Mouse (Mus musculus) intestine, embryonic 16.5 days (tissue): ENCODE data around the gene Trim72. TPM values are rescaled to one million over a fixed set of nuclear protein-coding genes. Genes with fewer than 3 reads are reported as not detected.
"Not testable (repeated sequence)": the region's sequence is repeated elsewhere in the genome, so short reads cannot be mapped to it uniquely, and the experiment has no call there.

ENCODE experiments used
- ATAC-seq: fragments of 200-750 bp; cut with Nextera tagmentation; 2 replicates; pipeline ENCODE4 v1.8.0; 2017; ENCODE audit warnings: moderate TSS enrichment, moderate library complexity
- H3K27ac ChIP-seq: fragments of 300-500 bp; sonication (generic); 2 replicates; pipeline ENCODE4 v1.5.1; 2014; ENCODE audit warnings: mild to moderate bottlenecking, low read length
- H3K27me3 ChIP-seq: fragments of 300-500 bp; sonication (generic); replicated peaks from 2 replicates; pipeline ENCODE4 v1.6.1; 2014; ENCODE audit warnings: low read length, control low read depth, mixed read lengths; ENCODE audit not compliant: control insufficient read depth, insufficient read depth
- H3K36me3 ChIP-seq: fragments of 300-500 bp; sonication (generic); 2 replicates; pipeline ENCODE4 v1.6.1; 2014; ENCODE audit warnings: low read length, control low read depth; ENCODE audit not compliant: control insufficient read depth, insufficient read depth
- H3K4me1 ChIP-seq: fragments of 300-500 bp; sonication (generic); 2 replicates; pipeline ENCODE4 v1.6.1; 2014; ENCODE audit warnings: low read length, control low read depth, mixed read lengths; ENCODE audit not compliant: control insufficient read depth, insufficient read depth
- H3K4me2 ChIP-seq: fragments of 300-500 bp; sonication (generic); 2 replicates; pipeline ENCODE4 v1.6.1; 2014; ENCODE audit warnings: low read depth, low read length, control low read depth
- H3K4me3 ChIP-seq: fragments of 300-500 bp; sonication (generic); 2 replicates; pipeline ENCODE4 v1.5.1; 2014; ENCODE audit warnings: mild to moderate bottlenecking, low read length
- H3K9ac ChIP-seq: fragments of 300-500 bp; sonication (generic); 2 replicates; pipeline ENCODE4 v1.6.1; 2014; ENCODE audit warnings: low read depth, low read length
- H3K9me3 ChIP-seq: fragments of 300-500 bp; sonication (generic); 2 replicates; pipeline ENCODE4 v1.6.1; 2016; ENCODE audit warnings: low read length, control low read depth; ENCODE audit not compliant: control insufficient read depth
- WGBS: fragments of 180-500 bp; shearing (Covaris S2); extraction: QIAGEN DNeasy Blood & Tissue Kit; methylation state at CpG from one replicate; pipeline ENCODE4 v1.1.7; 2014; 5-methylcytosine and 5-hydroxymethylcytosine counted together
- polyA plus RNA-seq: library from polyadenylated mRNA; unstranded; fragments of >200 nt; fragmentation: Nextera tagmentation; extraction: Ambion mirVana; gene quantifications from 2 replicates; pipeline ENCODE4 v1.2.1, GENCODE M21; 2015

The Trim72 gene
- polyA plus RNA-seq, 1 experiment from 2014 or later, result 0.38 TPM

DNA sequence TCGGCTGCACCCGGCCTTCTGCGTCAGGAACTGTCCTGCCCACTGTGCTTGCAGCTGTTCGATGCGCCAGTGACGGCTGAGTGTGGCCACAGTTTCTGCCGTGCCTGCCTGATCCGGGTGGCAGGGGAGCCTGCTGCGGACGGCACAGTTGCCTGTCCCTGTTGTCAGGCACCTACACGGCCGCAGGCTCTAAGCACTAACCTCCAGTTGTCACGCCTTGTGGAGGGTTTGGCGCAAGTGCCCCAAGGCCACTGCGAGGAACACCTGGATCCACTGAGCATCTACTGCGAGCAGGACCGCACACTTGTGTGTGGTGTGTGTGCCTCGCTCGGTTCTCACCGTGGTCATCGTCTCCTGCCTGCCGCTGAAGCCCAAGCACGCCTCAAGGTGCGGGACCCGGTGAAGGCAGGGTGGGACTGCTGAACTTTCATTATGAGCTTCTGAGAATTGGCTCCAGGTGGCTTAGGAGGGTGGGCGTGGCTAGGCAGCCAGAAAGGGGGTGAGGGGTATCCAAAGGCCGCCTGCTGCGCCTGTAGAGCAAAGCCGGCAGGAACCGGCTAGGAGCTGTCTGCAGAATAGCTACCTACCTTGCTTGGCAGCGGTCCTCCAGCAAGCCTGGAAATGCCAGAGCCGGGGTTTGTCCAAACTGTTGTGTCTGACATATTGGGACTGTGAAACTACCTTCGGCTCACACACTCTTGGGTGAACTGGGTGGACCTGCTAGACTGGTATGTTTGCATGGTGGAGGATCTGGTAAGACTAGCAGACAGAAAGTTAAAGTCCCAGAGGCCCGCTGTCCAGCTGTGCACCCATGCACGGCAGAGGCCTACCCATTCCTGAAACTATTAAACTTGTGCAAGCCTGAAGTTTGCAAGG lies 976 bp downstream of the Trim72 start:
- Histone ChIP-seq H3K9me3 (no peaks in the 10 kb centered on the region), H3K4me1 (peaks cover 19% of the 10 kb centered on the region), H3K36me3 (no peaks in the 10 kb centered on the region), H3K4me3 (peak overlapping the region; percentile 42), H3K27ac (peak overlapping the region; percentile 95), H3K27me3 (no peaks in the 10 kb centered on the region), H3K9ac (peak overlapping the region; percentile 71), H3K4me2 (peak overlapping the region; percentile 58)
- 22% methylated on average over 35 of the region's 35 CpGs for WGBS
- peak; percentile 82 for ATAC-seq

- Histone ChIP-seq H3K4me2 (no peak overlapping the region), H3K9ac (0 out of 2 replicates have a peak overlapping the region, but pooled peaks have one; percentile 71), H3K27me3 (no peaks in the 10 kb centered on the region), H3K9me3 (no peaks in the 10 kb centered on the region), H3K4me1 (peaks cover 23% of the 10 kb centered on the region), H3K27ac (peak overlapping the region; percentile 95; the same call in 1 of the 2 replicates), H3K4me3 (no peak overlapping the region), H3K36me3 (no peaks in the 10 kb centered on the region)
- no peak for ATAC-seq
- WGBS, result 73% methylated on average over 7 of the region's 7 CpGs
Observed at GRCm38 (mm10) chr7:128006193-128006592, 2.4 kb downstream of the Trim72 start.

DNA sequence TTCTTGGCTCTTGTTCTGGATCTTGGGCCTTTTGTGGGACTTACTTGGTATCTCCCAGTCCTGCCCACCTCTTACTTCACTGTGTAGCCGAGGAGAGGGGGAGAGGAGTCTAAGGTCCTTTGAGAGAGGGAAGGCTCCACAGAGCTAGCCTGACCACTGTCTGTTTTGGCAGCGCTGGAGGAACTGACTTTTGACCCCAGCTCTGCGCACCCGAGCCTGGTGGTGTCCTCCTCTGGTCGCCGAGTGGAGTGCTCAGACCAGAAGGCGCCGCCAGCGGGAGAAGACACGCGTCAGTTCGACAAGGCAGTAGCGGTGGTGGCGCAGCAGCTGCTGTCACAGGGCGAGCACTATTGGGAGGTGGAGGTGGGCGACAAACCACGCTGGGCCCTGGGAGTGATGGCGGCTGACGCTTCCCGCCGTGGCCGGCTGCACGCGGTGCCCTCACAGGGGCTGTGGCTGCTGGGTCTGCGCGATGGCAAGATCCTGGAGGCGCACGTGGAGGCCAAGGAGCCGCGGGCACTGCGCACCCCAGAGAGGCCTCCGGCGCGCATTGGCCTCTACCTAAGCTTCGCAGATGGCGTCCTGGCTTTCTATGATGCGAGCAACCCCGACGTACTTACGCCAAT lies 6.1 kb downstream of the Trim72 start:
- Histone ChIP-seq H3K4me3 (no peak overlapping the region), H3K27me3 (no peaks in the 10 kb centered on the region), H3K4me1 (peaks cover 8% of the 10 kb centered on the region), H3K9me3 (no peaks in the 10 kb centered on the region), H3K9ac (peak overlapping the region; percentile 37; the same call in 1 of the 2 replicates), H3K27ac (no peak overlapping the region), H3K4me2 (peak overlapping the region; percentile 31; the same call in 1 of the 2 replicates), H3K36me3 (no peaks in the 10 kb centered on the region)
- 0 out of 2 replicates have a peak, but pooled peaks have one; percentile 15 for ATAC-seq
- 52% methylated on average over 38 of the region's 40 CpGs for WGBS

GRCm38 (mm10) chr7:128012136-128012780 lies 8.5 kb downstream of the Trim72 start:
- ATAC-seq, result no peak
- no peak overlapping the region for H3K27ac ChIP-seq
- no peak overlapping the region for H3K9ac ChIP-seq
- H3K36me3 ChIP-seq, result no peaks in the 10 kb centered on the region
- no peak overlapping the region for H3K4me2 ChIP-seq
- WGBS, result 77% methylated on average over 13 of the region's 13 CpGs
- no peak overlapping the region for H3K4me3 ChIP-seq
- H3K9me3 ChIP-seq, result no peaks in the 10 kb centered on the region
- H3K27me3 ChIP-seq, result no peaks in the 10 kb centered on the region
- H3K4me1 ChIP-seq, result peaks cover 4% of the 10 kb centered on the region; the same call in 1 of the 2 replicates

- peaks cover 4% of the 10 kb centered on the region; the same call in 1 of the 2 replicates for H3K4me1 ChIP-seq
- no peak overlapping the region for H3K4me2 ChIP-seq
- H3K27ac ChIP-seq, result no peak overlapping the region
- no peak overlapping the region for H3K9ac ChIP-seq
- H3K36me3 ChIP-seq, result no peaks in the 10 kb centered on the region
- no peak for ATAC-seq
- H3K9me3 ChIP-seq, result no peaks in the 10 kb centered on the region
- H3K4me3 ChIP-seq, result no peak overlapping the region
- 89% methylated on average over 13 of the region's 13 CpGs for whole genome bisulfite sequencing
- H3K27me3 ChIP-seq, result no peaks in the 10 kb centered on the region
Observed at GRCm38 (mm10) chr7:128013116-128013515, 9.4 kb downstream of the Trim72 start.

DNA sequence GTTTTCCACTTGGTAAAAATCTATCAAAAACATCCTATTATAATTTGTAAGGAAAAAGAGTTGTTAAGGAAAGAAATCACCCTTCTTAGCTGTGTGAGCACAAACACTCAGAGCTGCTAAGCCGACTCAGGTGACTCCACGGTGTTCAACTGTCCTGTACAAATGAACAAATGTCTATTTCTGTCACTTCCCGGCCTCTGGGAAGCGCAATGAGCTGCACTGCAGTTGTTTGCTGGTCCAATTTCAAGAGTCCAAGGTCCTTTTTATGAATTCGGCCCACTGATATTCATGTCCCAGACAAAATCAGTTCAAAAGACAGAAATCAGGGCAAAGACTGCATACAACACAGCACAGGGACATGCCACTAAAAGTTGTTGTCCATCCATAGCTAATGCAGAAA lies 12.4 kb downstream of the Trim72 start:
- not testable (repeated sequence) for H3K9ac ChIP-seq, H3K27ac ChIP-seq, H3K4me3 ChIP-seq, H3K9me3 ChIP-seq, H3K4me1 ChIP-seq, H3K36me3 ChIP-seq, H3K4me2 ChIP-seq, H3K27me3 ChIP-seq
- ATAC-seq, result peak; percentile 51; the same call in 1 of the 2 replicates
- 58% methylated on average over 5 of the region's 5 CpGs for WGBS

GRCm38 (mm10) chr7:128016650-128017049 lies 12.9 kb downstream of the Trim72 start:
- Histone ChIP-seq H3K36me3 (no peaks in the 10 kb centered on the region), H3K9ac (no peak overlapping the region), H3K4me2 (no peak overlapping the region), H3K27ac (no peak overlapping the region), H3K9me3 (no peaks in the 10 kb centered on the region), H3K27me3 (no peaks in the 10 kb centered on the region), H3K4me1 (no peaks in the 10 kb centered on the region), H3K4me3 (no peak overlapping the region)
- ATAC-seq, result no peak
- WGBS, result 75% methylated on average over 6 of the region's 6 CpGs

- Histone ChIP-seq H3K27ac (no peak overlapping the region), H3K4me1 (no peaks in the 10 kb centered on the region), H3K27me3 (no peaks in the 10 kb centered on the region), H3K36me3 (no peaks in the 10 kb centered on the region), H3K9me3 (no peaks in the 10 kb centered on the region), H3K9ac (no peak overlapping the region), H3K4me2 (no peak overlapping the region), H3K4me3 (no peak overlapping the region)
- WGBS, result 90% methylated on average over 3 of the region's 3 CpGs
- ATAC-seq, result no peak
Observed at GRCm38 (mm10) chr7:128018275-128018674, 14.5 kb downstream of the Trim72 start.

- no peak overlapping the region for H3K27ac ChIP-seq
- no peak overlapping the region for H3K4me3 ChIP-seq
- no peaks in the 10 kb centered on the region for H3K4me1 ChIP-seq
- no peak overlapping the region for H3K4me2 ChIP-seq
- H3K9me3 ChIP-seq, result no peaks in the 10 kb centered on the region
- no peak overlapping the region for H3K9ac ChIP-seq
- ATAC-seq, result peak; percentile 85
- no peaks in the 10 kb centered on the region for H3K36me3 ChIP-seq
- WGBS, result 50% methylated on average over 2 of the region's 2 CpGs
- H3K27me3 ChIP-seq, result no peaks in the 10 kb centered on the region
Observed at GRCm38 (mm10) chr7:128019187-128019586, 15.4 kb downstream of the Trim72 start.
